ENCODE assay signal across 10 mouse cellular contexts in the genomic region with DNA sequence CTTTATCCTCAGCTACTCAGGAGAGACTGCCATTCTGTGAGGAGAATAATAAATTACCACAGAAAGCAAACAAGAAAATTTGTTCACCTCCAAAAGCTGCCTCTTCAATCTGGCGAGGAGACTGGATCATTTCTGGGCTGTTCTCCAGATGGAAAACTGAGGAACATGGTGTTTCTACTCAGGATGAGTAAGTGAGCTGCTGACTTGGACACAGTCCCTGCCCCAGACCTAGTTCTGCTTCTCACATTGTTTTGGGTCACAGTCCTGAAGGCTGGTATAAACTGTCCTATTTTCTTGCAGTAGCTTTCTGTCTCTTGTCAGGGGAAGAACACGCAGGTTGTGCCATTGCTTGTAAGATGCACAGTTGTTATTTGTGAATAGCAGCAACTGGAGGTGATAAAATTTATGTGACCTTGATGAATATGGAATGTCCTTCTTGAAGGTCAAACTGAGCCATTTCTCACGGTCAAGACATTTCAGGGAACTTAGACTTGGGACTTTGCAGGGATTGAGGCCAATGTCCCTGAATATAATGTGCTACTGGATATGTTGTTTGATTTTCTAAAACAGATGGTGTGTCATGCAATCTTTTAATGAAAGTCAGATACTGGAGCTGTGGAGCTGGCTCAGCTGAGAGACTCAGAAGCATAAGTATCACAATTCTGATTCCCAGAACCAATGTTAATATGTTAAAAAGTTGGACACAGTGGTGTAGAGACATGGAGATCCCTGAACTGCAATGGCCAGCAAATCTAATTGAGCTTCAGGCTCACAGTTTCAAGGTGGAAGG.
DNase-seq lines count a peak whose midpoint lies in the region; ATAC-seq and TF ChIP-seq lines count a peak whose summit lies in the region.
"Had no signal": no experiment of that assay in that cellular context is flagged by ENCODE, and none has a peak within 500 bp of the region (broad histone marks: within the 10 kb centered on the region; RNA-seq: fewer than 3 reads in every experiment).

No protein-coding gene starts in this region.

- no peak overlapping the region for H3K27ac ChIP-seq in lung, embryonic 14.5 days (ENCODE audit: low read depth)
- H3K27ac ChIP-seq: limb, embryonic 13.5 days had no signal

- no peak for ATAC-seq in lung, embryonic 14.5 days (ENCODE audit: insufficient read depth)
- ATAC-seq in activated CD4-positive, CD25-positive, alpha-beta regulatory T cell, adult 4 months, result no peak

- H3K9ac ChIP-seq in lung, embryonic 14.5 days, result no peak overlapping the region
- H3K9ac ChIP-seq: limb, embryonic 13.5 days had no signal

- H3K4me1 ChIP-seq in lung, embryonic 14.5 days (ENCODE audit: insufficient read depth), result no peaks in the 10 kb centered on the region
- H3K4me1 ChIP-seq: limb, embryonic 13.5 days had no signal

- H3K4me2 ChIP-seq in lung, embryonic 14.5 days, result no peak overlapping the region
- H3K4me2 ChIP-seq: limb, embryonic 13.5 days had no signal

- WGBS in lung, embryonic 14.5 days, result 57% methylated on average over 3 of the region's 3 CpGs

- H3K36me3 ChIP-seq in lung, embryonic 14.5 days (ENCODE audit: insufficient read depth), result no peaks in the 10 kb centered on the region
- H3K36me3 ChIP-seq: G1E; limb, embryonic 13.5 days had no signal

- intact Hi-C loops in heart, postnatal 14 days (cut with DNase I), result no loop called here

- no peaks in the 10 kb centered on the region for H3K27me3 ChIP-seq in lung, embryonic 14.5 days (ENCODE audit: insufficient read depth, low read length)
- H3K27me3 ChIP-seq: limb, embryonic 13.5 days had no signal

- no peak overlapping the region for H3K4me3 ChIP-seq in lung, embryonic 14.5 days (ENCODE audit: low read depth, low read length)
- H3K4me3 ChIP-seq: limb, embryonic 13.5 days had no signal

- H3K9me3 ChIP-seq in lung, embryonic 14.5 days (ENCODE audit: low read depth, low read length), result no peaks in the 10 kb centered on the region
- H3K9me3 ChIP-seq: G1E; limb, embryonic 13.5 days had no signal

- DNase-seq in lung, embryonic 14.5 days, result peak; percentile 13
- DNase-seq in lung, postnatal 4 days, result no peak
- DNase-seq in cerebellum, adult 8-10 months, result peak; percentile 6
- peak; percentile 31 to 33 for DNase-seq in heart, postnatal 14 days
- DNase-seq in lung, postnatal 25 days (ENCODE audit: low spot score), result peak; percentile 35
- DNase-seq in kidney, adult 9 months, result no peak
- no peak for DNase-seq in spleen, postnatal 4 days (ENCODE audit: low spot score in 2 of 2)

- TF ChIP-seq CTCF in lung, embryonic 14.5 days (IDR thresholded peaks at IDR 0.05; ENCODE audit: low read depth), result no peak

Comparison
In these comparisons a context has a peak if more than half of its experiments do, and no peak if none do; other contexts are left out.
1. DNase-seq: peak in lung, embryonic 14.5 days (single experiment), cerebellum, adult 8-10 months (single experiment), heart, postnatal 14 days (2 of 2) and lung, postnatal 25 days (single experiment); none in lung, postnatal 4 days (0 of 2), kidney, adult 9 months (single experiment) and spleen, postnatal 4 days (0 of 2).